Mouse (Mus musculus): ENCODE results near the gene Vipas39. TPM values are rescaled to one million over a fixed set of nuclear protein-coding genes. Genes with fewer than 3 reads are reported as not detected.

Vipas39 gene
- polyA plus RNA-seq, 1 experiment, result 23.7 TPM

- 90% methylated on average over 6 of the region's 6 CpGs for WGBS
- Histone ChIP-seq H3K4me3 (replicated peaks; ENCODE audit: control insufficient read depth, low read depth, low read length) (no peak overlapping the region), H3K27ac (ENCODE audit: control insufficient read depth, insufficient read depth, low read depth, low read length, poor library complexity) (no peak overlapping the region), H3K4me1 (ENCODE audit: control insufficient read depth, insufficient read depth, low read length) (no peaks in the 10 kb centered on the region)
- TF ChIP-seq POLR2A (IDR thresholded peaks at IDR 0.05; ENCODE audit: borderline replicate concordance, control insufficient read depth, low read depth, low read length), result no peak
- no peak for TF ChIP-seq CTCF (IDR thresholded peaks at IDR 0.05; ENCODE audit: control insufficient read depth, insufficient read depth, low read length)
These were observed 12.2 kb downstream of the Vipas39 start for GRCm38 (mm10) chr12:87253878-87254277.

GRCm38 (mm10) chr12:87250161-87250560 lies 15.9 kb downstream of the Vipas39 start:
- 69% methylated on average over 6 of the region's 6 CpGs for WGBS
- TF ChIP-seq POLR2A (IDR thresholded peaks at IDR 0.05; ENCODE audit: borderline replicate concordance, control insufficient read depth, low read depth, low read length) (no peak), CTCF (IDR thresholded peaks at IDR 0.05; ENCODE audit: control insufficient read depth, insufficient read depth, low read length) (no peak)
- Histone ChIP-seq H3K27ac (ENCODE audit: control insufficient read depth, insufficient read depth, low read depth, low read length, poor library complexity) (no peak overlapping the region), H3K4me1 (ENCODE audit: control insufficient read depth, insufficient read depth, low read length) (no peaks in the 10 kb centered on the region), H3K4me3 (replicated peaks; ENCODE audit: control insufficient read depth, low read depth, low read length) (no peak overlapping the region)

GRCm38 (mm10) chr12:87238632-87239031 lies 27.4 kb downstream of the Vipas39 start, which contains the start of gene Noxred1:
TSS of gene Noxred1 (minus strand) at chr12:87238732.
- H3K27ac ChIP-seq (ENCODE audit: control insufficient read depth, insufficient read depth, low read depth, low read length, poor library complexity), result peak within 1 kb of the TSS; percentile 73; the same call in 1 of the 2 replicates
- TF ChIP-seq CTCF (IDR thresholded peaks at IDR 0.05; ENCODE audit: control insufficient read depth, insufficient read depth, low read length) (no peak), POLR2A (IDR thresholded peaks at IDR 0.05; ENCODE audit: borderline replicate concordance, control insufficient read depth, low read depth, low read length) (no peak)
- H3K4me3 ChIP-seq (replicated peaks; ENCODE audit: control insufficient read depth, low read depth, low read length), result no peak within 1 kb of the TSS
- 91% methylated on average over 1 of the region's 1 CpGs for WGBS
- H3K4me1 ChIP-seq (ENCODE audit: control insufficient read depth, insufficient read depth, low read length), result peaks cover 5% of the 10 kb centered on the region; the same call in 1 of the 2 replicates

- Histone ChIP-seq H3K4me1 (ENCODE audit: control insufficient read depth, insufficient read depth, low read length) (peaks cover 5% of the 10 kb centered on the region; the same call in 1 of the 2 replicates), H3K4me3 (replicated peaks; ENCODE audit: control insufficient read depth, low read depth, low read length) (no peak overlapping the region), H3K27ac (ENCODE audit: control insufficient read depth, insufficient read depth, low read depth, low read length, poor library complexity) (peak overlapping the region; percentile 73; the same call in 1 of the 2 replicates)
- WGBS, result 13% methylated on average over 5 of the region's 5 CpGs
- no peak for TF ChIP-seq CTCF (IDR thresholded peaks at IDR 0.05; ENCODE audit: control insufficient read depth, insufficient read depth, low read length)
- TF ChIP-seq POLR2A (IDR thresholded peaks at IDR 0.05; ENCODE audit: borderline replicate concordance, control insufficient read depth, low read depth, low read length), result no peak
These were observed 29.1 kb downstream of the Vipas39 start for GRCm38 (mm10) chr12:87236882-87237483.

- H3K4me3 ChIP-seq (replicated peaks; ENCODE audit: control insufficient read depth, low read depth, low read length), result no peak overlapping the region
- TF ChIP-seq POLR2A (IDR thresholded peaks at IDR 0.05; ENCODE audit: borderline replicate concordance, control insufficient read depth, low read depth, low read length) (no peak), CTCF (IDR thresholded peaks at IDR 0.05; ENCODE audit: control insufficient read depth, insufficient read depth, low read length) (no peak)
- peaks cover 2% of the 10 kb centered on the region; the same call in 1 of the 2 replicates for H3K4me1 ChIP-seq (ENCODE audit: control insufficient read depth, insufficient read depth, low read length)
- H3K27ac ChIP-seq (ENCODE audit: control insufficient read depth, insufficient read depth, low read depth, low read length, poor library complexity), result no peak overlapping the region
These were observed 35.6 kb downstream of the Vipas39 start for GRCm38 (mm10) chr12:87230379-87230895.

GRCm38 (mm10) chr12:87229633-87230032 lies 36.4 kb downstream of the Vipas39 start:
- peaks cover 2% of the 10 kb centered on the region; the same call in 1 of the 2 replicates for H3K4me1 ChIP-seq (ENCODE audit: control insufficient read depth, insufficient read depth, low read length)
- 61% methylated on average over 2 of the region's 2 CpGs for WGBS
- no peak for TF ChIP-seq POLR2A (IDR thresholded peaks at IDR 0.05; ENCODE audit: borderline replicate concordance, control insufficient read depth, low read depth, low read length)
- TF ChIP-seq CTCF (IDR thresholded peaks at IDR 0.05; ENCODE audit: control insufficient read depth, insufficient read depth, low read length), result no peak
- no peak overlapping the region for H3K4me3 ChIP-seq (replicated peaks; ENCODE audit: control insufficient read depth, low read depth, low read length)
- H3K27ac ChIP-seq (ENCODE audit: control insufficient read depth, insufficient read depth, low read depth, low read length, poor library complexity), result no peak overlapping the region

- no peak overlapping the region for H3K27ac ChIP-seq (ENCODE audit: control insufficient read depth, insufficient read depth, low read depth, low read length, poor library complexity)
- no peak for TF ChIP-seq POLR2A (IDR thresholded peaks at IDR 0.05; ENCODE audit: borderline replicate concordance, control insufficient read depth, low read depth, low read length)
- no peak for TF ChIP-seq CTCF (IDR thresholded peaks at IDR 0.05; ENCODE audit: control insufficient read depth, insufficient read depth, low read length)
- H3K4me1 ChIP-seq (ENCODE audit: control insufficient read depth, insufficient read depth, low read length), result peaks cover 2% of the 10 kb centered on the region; the same call in 1 of the 2 replicates
- H3K4me3 ChIP-seq (replicated peaks; ENCODE audit: control insufficient read depth, low read depth, low read length), result no peak overlapping the region
- 73% methylated on average over 7 of the region's 7 CpGs for WGBS
These were observed 39.3 kb downstream of the Vipas39 start for GRCm38 (mm10) chr12:87226801-87227200.

- WGBS, result 53% methylated on average over 10 of the region's 10 CpGs
- TF ChIP-seq POLR2A (IDR thresholded peaks at IDR 0.05; ENCODE audit: borderline replicate concordance, control insufficient read depth, low read depth, low read length), result no peak
- no peak for TF ChIP-seq CTCF (IDR thresholded peaks at IDR 0.05; ENCODE audit: control insufficient read depth, insufficient read depth, low read length)
- no peak overlapping the region for H3K4me3 ChIP-seq (replicated peaks; ENCODE audit: control insufficient read depth, low read depth, low read length)
- H3K4me1 ChIP-seq (ENCODE audit: control insufficient read depth, insufficient read depth, low read length), result peaks cover under 1% of the 10 kb centered on the region; the same call in 1 of the 2 replicates
- H3K27ac ChIP-seq (ENCODE audit: control insufficient read depth, insufficient read depth, low read depth, low read length, poor library complexity), result no peak overlapping the region
These were observed 41.1 kb downstream of the Vipas39 start for GRCm38 (mm10) chr12:87224950-87225349.
